Mouse (Mus musculus) heart, embryonic 14.5 days (tissue): ENCODE measurements at regions not wholly inside any gene's neighbourhood (a gene's known extent, or its start where the extent isn't known, plus 50 kb on each side); places are given as distances from the start of the nearest gene placed in this dataset.

Experiments
- ATAC-seq: fragments of 200-750 bp; cut with Nextera tagmentation; 2 replicates; pipeline ENCODE4 v1.8.0; 2017; ENCODE audit warnings: low read depth, moderate TSS enrichment; ENCODE audit not compliant: insufficient number of reproducible peaks, insufficient read depth, low FRiP score
- H3K27ac ChIP-seq, 2 experiments: fragments of 200-500 bp in 1 of 2; fragments of 300-500 bp in 1 of 2; sonication (generic) in 1 of 2; replicated peaks in 1 of 2; 2 replicates each; pipeline ENCODE4 v1.5.1; 2012 to 2014; ENCODE audit warnings: low read depth in 2 of 2, low read length in 2 of 2, control low read depth in 1 of 2, mild to moderate bottlenecking in 1 of 2, mixed read lengths in 1 of 2; ENCODE audit not compliant: control insufficient read depth in 1 of 2, insufficient read depth in 1 of 2
- H3K27me3 ChIP-seq: fragments of 300-500 bp; sonication (generic); 2 replicates; pipeline ENCODE4 v1.6.1; 2014; ENCODE audit warnings: mild to moderate bottlenecking, low read length, control low read depth; ENCODE audit not compliant: control insufficient read depth, insufficient read depth
- H3K36me3 ChIP-seq: fragments of 300-500 bp; sonication (generic); 2 replicates; pipeline ENCODE4 v1.6.1; 2014; ENCODE audit warnings: mild to moderate bottlenecking, control low read depth, low read length, mixed read lengths; ENCODE audit not compliant: control insufficient read depth, insufficient read depth
- H3K4me1 ChIP-seq, 2 experiments: fragments of 200-500 bp in 1 of 2; fragments of 300-500 bp in 1 of 2; sonication (generic) in 1 of 2; 2 replicates each; pipeline ENCODE4 v1.6.1; 2012 to 2014; ENCODE audit warnings: low read length in 2 of 2, control low read depth in 1 of 2, mixed read lengths in 1 of 2; ENCODE audit not compliant: control insufficient read depth in 2 of 2, insufficient read depth in 2 of 2
- H3K4me2 ChIP-seq: fragments of 300-500 bp; sonication (generic); 2 replicates; pipeline ENCODE4 v1.6.1; 2014; ENCODE audit warnings: mild to moderate bottlenecking, low read length
- H3K4me3 ChIP-seq, 2 experiments: fragments of 200-500 bp in 1 of 2; fragments of 300-500 bp in 1 of 2; sonication (generic) in 1 of 2; 2 replicates each; pipeline ENCODE4 v1.5.1; 2012 to 2014; ENCODE audit warnings: low read length in 2 of 2, mild to moderate bottlenecking in 2 of 2, control low read depth in 1 of 2, low read depth in 1 of 2, moderate library complexity in 1 of 2; ENCODE audit not compliant: control insufficient read depth in 1 of 2, insufficient read depth in 1 of 2
- H3K9ac ChIP-seq: fragments of 300-500 bp; sonication (generic); 2 replicates; pipeline ENCODE4 v1.6.1; 2014; ENCODE audit warnings: mild to moderate bottlenecking, low read length
- H3K9me3 ChIP-seq: fragments of 300-500 bp; sonication (generic); 2 replicates; pipeline ENCODE4 v1.6.1; 2016; ENCODE audit warnings: low read length, control low read depth; ENCODE audit not compliant: control insufficient read depth
- WGBS: fragments of 180-500 bp; shearing (Covaris S2); extraction: QIAGEN DNeasy Blood & Tissue Kit; methylation state at CpG from one replicate; pipeline ENCODE4 v1.1.7; 2014; 5-methylcytosine and 5-hydroxymethylcytosine counted together

DNA sequence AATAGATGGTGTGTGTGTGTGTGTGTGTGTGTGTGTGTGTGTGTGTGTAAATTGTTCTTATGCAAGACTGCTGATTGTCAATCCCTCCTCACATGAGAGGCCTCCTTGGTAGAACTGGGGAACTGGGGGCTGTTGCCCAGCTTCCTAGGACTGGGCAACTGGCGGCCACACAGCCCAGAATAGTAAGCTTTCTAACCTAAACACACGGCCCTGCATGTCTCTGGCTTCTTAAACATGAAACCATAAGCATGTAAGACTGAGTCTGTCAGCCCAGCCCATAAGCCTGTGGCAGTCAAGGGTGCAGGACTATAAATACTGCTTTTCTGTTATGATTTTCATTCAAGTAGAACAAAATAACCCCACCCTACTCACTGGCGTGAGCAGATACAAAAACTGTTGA lies 60.7 kb downstream of the Ifng start:
- no peaks in the 10 kb centered on the region for H3K27me3 ChIP-seq
- H3K9me3 ChIP-seq = no peaks in the 10 kb centered on the region
- no peak overlapping the region for H3K4me3 ChIP-seq
- H3K27ac ChIP-seq = no peak overlapping the region
- no peaks in the 10 kb centered on the region for H3K4me1 ChIP-seq
- no peak for ATAC-seq
- H3K9ac ChIP-seq = no peak overlapping the region
- H3K4me2 ChIP-seq = no peak overlapping the region
- no peaks in the 10 kb centered on the region for H3K36me3 ChIP-seq
- WGBS = 76% methylated on average over 3 of the region's 3 CpGs

DNA sequence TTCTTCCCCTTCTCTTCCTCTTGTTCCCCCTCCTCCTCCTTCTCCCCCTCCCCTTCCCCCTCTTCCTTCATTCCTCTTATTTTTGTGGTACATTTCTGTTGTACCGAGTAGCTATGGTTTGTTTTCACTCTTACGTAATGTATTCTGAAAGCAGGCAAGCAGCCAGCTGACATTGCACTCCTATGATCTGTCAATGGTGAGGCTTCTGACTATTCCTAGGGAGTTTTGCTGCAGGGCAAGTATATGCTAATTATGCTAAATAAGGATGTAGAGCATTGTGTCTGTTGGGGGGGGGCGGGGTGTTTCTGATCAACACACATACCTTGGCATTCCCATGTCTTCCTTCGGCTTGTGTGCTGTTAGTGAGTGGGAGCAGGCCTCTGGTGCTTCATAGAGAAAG lies 64.0 kb downstream of the Ifng start:
- Histone ChIP-seq H3K9ac (no peak overlapping the region), H3K4me1 (peaks cover 0 to 2% of the 10 kb centered on the region in 2 experiments; a peak in 1 of 4 replicates), H3K4me3 (no peak overlapping the region), H3K36me3 (no peaks in the 10 kb centered on the region), H3K4me2 (no peak overlapping the region), H3K9me3 (no peaks in the 10 kb centered on the region), H3K27me3 (no peaks in the 10 kb centered on the region), H3K27ac (no peak overlapping the region)
- WGBS = 63% methylated on average over 4 of the region's 4 CpGs
- ATAC-seq = no peak

DNA sequence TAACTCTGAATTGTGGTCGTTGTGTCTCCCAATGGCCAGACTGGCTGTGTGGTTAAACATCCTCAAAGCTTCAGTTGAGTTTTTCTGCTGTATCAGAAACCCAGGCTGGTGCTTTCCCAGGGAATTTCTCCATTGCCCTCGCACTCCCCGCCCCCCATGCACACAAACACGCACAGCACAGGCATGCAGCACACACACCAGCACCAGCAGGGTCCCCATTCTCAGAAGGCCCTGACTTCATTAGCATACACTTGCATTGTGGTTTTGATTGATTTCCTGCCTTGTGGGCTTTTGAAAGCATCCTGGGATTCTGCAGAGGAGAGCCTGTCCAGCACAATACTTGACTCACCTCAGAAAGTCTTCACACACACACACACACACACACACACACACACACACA lies 65.3 kb downstream of the Ifng start:
- no peak for ATAC-seq
- H3K9ac ChIP-seq = no peak overlapping the region
- no peaks in the 10 kb centered on the region for H3K27me3 ChIP-seq
- 69% methylated on average over 4 of the region's 4 CpGs for WGBS
- no peak overlapping the region for H3K27ac ChIP-seq
- no peaks in the 10 kb centered on the region for H3K9me3 ChIP-seq
- no peak overlapping the region for H3K4me2 ChIP-seq
- no peak overlapping the region for H3K4me3 ChIP-seq
- no peaks in the 10 kb centered on the region for H3K36me3 ChIP-seq
- peaks cover 0 to 2% of the 10 kb centered on the region in 2 experiments; a peak in 1 of 4 replicates for H3K4me1 ChIP-seq

DNA sequence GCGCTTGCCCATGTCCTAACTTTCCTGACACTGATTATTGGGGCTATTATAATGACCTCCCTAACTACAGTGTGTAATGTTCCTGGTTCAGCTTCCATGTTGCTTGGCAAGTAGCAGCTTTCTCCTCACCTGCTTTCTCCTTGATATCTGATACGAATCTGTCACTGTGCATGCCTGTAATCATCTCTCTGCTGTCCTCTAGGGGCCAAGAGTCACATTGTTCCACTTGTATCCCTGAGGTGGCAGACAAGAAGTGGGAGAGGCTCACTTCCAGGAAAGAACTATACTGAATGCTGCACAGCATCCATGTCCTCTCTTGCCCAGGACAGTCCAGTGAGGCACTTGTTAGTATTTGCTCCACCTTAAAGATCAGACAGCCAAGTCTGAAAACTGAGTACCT lies 66.8 kb downstream of the Ifng start:
- Histone ChIP-seq H3K4me1 (peaks cover 0 to 2% of the 10 kb centered on the region in 2 experiments; a peak in 1 of 4 replicates), H3K9me3 (no peaks in the 10 kb centered on the region), H3K9ac (no peak overlapping the region), H3K4me2 (no peak overlapping the region), H3K4me3 (no peak overlapping the region), H3K36me3 (no peaks in the 10 kb centered on the region), H3K27me3 (no peaks in the 10 kb centered on the region), H3K27ac (no peak overlapping the region)
- 46% methylated on average over 2 of the region's 2 CpGs for WGBS
- no peak for ATAC-seq

DNA sequence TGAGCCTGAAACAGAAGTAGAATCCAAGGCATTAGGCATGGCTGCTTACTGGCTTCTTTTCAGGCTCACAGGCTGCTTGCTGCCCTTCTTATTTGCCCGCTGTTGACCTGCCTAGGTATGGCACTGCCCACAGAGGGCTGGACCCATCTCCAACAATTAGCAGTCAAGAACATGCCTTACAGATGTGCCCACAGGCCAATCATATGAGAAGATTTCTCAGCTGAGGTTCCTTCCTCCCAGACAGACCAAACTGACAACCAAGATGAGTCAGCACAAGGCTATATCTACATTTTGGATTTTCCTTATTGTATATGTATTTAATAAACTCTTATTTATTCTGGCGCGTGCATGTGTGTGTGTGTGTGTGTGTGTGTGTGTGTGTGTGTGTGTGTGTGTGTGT lies 76.0 kb downstream of the Ifng start:
- no peak overlapping the region for H3K27ac ChIP-seq
- H3K27me3 ChIP-seq = no peaks in the 10 kb centered on the region
- no peak overlapping the region for H3K4me3 ChIP-seq
- H3K4me1 ChIP-seq = no peaks in the 10 kb centered on the region
- no peaks in the 10 kb centered on the region for H3K9me3 ChIP-seq
- WGBS = 96% methylated on average over 3 of the region's 3 CpGs
- ATAC-seq = no peak
- no peak overlapping the region for H3K9ac ChIP-seq
- H3K4me2 ChIP-seq = no peak overlapping the region
- no peaks in the 10 kb centered on the region for H3K36me3 ChIP-seq

DNA sequence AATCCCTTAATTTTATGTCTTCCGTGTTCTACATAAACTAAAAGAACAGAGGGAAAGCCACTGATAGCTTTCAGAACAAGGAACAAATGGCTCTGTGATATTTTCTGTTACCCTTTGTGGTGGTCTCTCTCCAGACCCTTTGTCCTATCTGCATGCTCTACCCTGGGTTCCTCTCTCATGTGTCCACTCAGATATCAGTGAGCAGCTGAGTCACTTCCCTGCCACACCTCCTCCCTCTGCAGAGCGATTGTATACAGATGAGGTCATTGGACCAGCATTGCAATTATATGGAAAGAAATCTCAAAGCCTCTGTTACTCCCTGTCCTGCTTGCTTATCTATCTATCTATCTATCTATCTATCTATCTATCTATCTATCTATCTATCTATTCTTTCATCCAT lies 77.1 kb downstream of the Ifng start:
- Histone ChIP-seq H3K4me3 (no peak overlapping the region), H3K9me3 (no peaks in the 10 kb centered on the region), H3K27ac (no peak overlapping the region), H3K36me3 (no peaks in the 10 kb centered on the region), H3K27me3 (no peaks in the 10 kb centered on the region), H3K4me1 (no peaks in the 10 kb centered on the region), H3K4me2 (no peak overlapping the region), H3K9ac (no peak overlapping the region)
- 56% methylated on average over 2 of the region's 2 CpGs for WGBS
- ATAC-seq = no peak

DNA sequence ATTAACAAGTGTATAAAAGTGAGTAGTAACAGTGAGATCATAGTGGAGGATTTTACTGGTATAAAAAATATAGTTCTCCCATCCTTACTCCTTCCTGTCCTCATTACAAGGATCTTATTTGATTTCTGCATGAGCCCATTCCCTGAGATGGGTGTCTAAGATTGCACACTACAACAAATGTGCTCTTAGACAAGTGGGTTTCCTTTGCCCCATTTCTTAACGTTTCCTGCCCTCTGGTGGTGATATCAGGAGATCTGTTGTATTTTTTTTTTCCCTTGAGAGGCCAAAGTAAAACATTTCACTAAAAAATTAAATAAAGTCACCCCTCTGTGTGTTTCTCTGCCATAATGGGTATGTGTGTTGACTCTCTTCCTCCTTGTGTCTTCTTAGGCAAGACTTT lies 105.1 kb downstream of the Ifng start:
- 6% methylated on average over 1 of the region's 1 CpGs for WGBS
- Histone ChIP-seq H3K4me1 (no peaks in the 10 kb centered on the region), H3K4me3 (no peak overlapping the region), H3K36me3 (no peaks in the 10 kb centered on the region), H3K4me2 (no peak overlapping the region), H3K9ac (no peak overlapping the region), H3K27ac (no peak overlapping the region), H3K27me3 (no peaks in the 10 kb centered on the region), H3K9me3 (no peaks in the 10 kb centered on the region)
- no peak for ATAC-seq

DNA sequence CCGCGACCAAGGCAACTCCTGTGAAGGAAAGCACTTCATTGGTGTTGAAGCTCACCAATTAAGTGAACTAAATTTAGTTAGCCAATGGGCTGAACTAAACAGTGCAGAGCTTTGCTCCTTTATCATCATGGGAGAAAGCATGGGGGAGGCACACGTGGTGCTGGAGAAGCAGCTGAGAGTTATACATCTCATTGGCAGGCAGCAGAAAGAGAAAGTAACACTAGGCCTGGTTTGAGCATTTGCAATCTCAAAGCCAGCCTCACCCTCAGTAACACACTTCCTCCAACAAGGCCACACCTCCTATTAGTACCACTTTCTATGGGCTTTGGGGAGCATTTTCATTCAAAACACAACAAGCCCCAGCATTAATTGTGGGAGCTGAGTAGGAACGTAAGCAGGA lies 109.4 kb downstream of the Ifng start:
- H3K4me3 ChIP-seq = no peak overlapping the region
- H3K27me3 ChIP-seq = no peaks in the 10 kb centered on the region
- H3K36me3 ChIP-seq = no peaks in the 10 kb centered on the region
- H3K9me3 ChIP-seq = no peaks in the 10 kb centered on the region
- no peak overlapping the region for H3K9ac ChIP-seq
- no peak overlapping the region for H3K27ac ChIP-seq
- ATAC-seq = no peak
- no peaks in the 10 kb centered on the region for H3K4me1 ChIP-seq
- H3K4me2 ChIP-seq = no peak overlapping the region
- WGBS = 35% methylated on average over 4 of the region's 4 CpGs
